Mouse (Mus musculus) ovary, adult 18-20 months (tissue): ENCODE measurements around the gene Ttpal.
"Not testable (repeated sequence)": the region's sequence is repeated elsewhere in the genome, so short reads cannot be mapped to it uniquely, and the experiment has no call there.

Experiments
- DNase-seq: peaks from one replicate; pipeline ENCODE4 v3.0.0; 2022; ENCODE audit warnings: low spot score, mixed read lengths

The Ttpal gene

DNA sequence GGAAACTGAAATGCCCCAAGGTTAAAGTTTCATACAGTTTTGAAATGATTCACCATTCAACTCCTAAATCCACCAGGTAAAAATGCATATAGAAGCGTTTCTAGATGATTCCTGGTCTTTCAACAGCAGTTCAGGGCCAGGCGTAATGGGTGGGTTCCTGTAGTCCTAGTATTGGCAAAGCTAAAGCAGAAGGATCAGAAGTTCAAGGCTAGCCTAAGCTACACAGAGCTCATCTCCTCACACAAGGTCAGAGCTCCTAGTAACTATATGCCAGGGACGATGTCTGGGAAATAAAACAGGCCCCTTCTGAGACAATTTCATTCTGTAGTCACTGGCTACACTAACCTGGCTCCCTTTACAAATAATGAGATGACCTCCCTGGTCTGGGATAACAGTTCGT is 29.1 kb downstream of the Ttpal start:
- DNase-seq, result no peak

DNA sequence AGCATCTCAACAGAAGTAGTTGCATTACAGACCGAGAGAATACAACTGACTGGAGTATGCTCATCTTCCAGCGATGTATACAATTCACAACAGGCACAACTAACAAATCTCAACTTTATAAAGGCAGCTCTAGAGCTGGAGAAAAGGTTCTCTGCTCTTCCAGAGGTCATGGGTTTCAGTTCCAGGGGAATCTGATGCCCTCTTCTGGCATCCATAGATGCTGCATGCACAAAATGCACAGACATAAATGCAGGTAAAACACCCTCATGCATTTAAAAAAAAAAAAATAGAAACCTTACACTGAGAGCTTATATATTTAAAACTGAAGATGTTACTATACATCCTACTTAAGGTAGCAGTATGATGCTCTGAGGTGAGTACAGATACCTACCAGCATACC is 29.6 kb downstream of the Ttpal start:
- no peak for DNase-seq

DNA sequence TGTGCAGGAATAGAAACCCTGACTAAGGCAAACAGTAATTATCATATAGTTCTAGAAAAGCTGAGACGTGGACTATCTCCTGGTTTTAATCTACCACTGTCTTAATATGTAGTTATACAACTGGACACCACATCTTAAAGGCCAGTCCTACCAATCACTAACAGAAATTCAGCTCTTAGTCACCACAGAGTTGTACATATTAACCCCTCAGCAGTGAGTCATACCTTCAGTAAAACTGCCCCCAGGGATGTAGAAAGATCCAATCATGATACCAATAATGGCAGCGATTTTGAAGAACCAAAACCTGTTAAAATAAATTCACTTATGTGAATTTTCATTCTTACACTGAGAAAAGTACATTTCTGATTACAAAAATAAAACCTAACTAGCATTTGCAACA is 32.1 kb downstream of the Ttpal start:
- DNase-seq, result no peak

DNA sequence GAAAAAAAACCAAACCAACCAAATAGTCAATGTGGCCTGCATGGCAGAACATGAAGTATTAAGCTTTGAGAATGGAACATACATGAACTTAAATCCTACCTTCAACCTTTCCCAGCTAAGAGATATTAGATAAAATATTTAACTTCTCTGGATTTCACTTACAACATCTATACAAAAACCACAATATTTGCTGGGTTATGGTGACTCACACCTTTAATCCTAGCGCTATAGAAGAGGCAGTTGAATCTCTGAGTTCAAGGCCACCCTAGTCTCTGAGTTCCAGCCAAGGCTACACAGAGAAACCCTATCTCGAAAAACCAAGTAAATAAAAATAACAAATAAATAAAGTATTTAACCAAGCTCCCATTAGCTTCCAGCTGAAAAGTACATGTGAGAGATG is 33.9 kb downstream of the Ttpal start:
- DNase-seq, result no peak

DNA sequence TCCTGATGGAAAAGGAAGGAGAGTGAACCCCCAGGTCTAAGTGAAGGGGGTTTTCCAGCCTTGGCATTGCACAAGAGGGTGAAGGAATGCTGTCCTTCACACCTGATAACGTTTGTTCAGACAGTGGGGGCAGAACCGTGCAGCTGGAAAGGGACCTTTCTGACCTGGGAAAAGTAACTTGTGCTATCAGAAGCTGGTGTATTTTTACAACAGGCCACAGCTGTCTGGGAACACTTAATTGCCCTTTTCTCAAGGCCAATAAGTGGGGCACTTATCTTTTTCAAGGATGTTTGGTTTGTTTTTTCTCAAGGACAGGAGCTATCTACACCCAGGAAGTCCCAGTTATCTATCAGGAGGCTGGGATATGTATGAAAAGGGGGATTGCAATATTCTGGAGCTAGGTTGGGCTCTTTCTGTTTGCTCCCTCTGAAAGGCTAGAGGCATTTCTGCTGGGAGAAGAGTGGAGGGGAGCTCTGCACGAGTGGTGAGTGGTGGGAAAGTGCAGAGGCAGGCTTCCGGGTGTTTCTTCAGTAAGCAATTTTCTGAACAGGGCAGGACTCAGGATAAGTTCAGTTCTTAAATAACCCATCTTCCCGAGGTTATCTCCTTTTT is 35.6 kb downstream of the Ttpal start:
- DNase-seq, result peak; percentile 77

DNA sequence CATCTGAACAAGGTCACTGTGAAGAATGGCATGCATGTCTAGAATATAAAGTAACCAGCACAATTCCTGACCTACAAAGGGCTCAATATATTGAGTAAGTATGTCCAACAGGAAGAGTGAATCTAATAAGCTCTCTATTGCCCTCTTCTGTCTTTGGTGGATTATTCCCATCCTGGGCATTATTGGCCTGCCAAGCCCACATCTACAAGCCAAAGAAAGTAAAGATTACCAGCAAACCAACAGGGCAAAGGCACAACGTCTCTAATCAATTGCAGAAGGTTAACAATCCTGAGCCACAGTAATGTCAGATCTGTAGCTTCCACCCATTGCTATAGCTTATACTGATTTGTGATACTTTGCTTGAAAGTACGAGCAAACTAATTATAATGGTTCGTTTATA is 38.4 kb downstream of the Ttpal start:
- no peak for DNase-seq

DNA sequence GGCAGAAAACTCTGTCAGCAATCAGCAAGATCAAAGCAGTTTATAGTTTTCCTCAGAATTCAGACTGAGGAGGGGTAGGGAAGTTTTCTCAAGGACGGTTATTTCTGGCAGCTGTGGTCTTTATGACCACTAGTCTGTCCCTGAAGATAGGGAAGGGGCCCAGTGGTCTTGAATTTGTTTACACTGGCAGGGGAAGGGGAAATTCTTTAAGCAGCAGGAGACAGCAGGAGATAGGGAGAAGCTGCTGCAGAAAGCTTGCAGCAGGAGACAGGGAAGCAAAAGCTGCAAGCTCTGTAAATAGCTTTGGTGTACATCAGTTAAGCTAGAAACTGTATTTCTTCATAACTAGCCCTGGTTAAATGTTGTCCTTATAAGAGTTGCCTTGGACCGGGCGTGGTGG is 39.6 kb downstream of the Ttpal start:
- DNase-seq, result peak; percentile 45

DNA sequence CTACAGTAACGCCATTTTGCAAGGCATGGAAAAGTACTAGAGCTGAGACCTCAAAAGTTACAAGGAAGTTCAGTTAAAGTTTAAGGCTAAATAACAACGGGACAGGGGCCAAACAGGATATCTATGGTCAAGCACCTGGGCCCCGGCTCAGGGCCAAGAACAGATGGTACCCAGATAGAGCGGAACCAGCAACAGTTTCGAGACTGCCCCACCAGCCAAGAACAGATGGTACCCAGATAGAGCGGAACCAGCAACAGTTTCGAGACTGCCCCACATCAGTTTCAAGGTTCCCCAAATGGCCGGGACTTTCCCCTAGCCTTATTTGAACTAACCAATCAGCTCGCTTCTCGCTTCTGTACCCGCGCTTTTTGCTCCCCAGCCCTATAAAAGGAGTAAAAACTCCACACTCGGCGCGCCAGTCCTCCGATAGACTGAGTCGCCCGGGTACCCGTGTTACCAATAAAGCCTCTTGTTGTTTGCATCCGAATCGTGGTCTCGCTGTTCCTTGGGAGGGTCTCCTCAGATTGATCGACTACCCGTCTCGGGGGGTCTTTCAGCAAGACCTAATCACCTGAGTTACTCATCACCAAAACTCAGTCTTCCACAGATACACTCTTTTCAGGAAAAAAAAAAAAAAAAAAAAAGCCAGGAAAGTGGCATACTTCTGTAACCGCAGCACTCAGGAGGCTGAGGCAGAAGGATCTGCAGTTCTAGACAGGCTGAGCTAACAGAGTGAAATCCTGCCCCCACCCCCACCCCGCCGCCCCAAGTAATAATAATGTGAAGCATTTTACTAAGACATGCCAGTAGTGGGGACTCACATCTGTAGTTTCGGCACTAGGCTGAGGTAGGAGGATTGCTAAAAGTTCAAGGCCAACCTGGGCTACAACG is 40.8 kb downstream of the Ttpal start:
- DNase-seq, result peak; percentile 55

DNA sequence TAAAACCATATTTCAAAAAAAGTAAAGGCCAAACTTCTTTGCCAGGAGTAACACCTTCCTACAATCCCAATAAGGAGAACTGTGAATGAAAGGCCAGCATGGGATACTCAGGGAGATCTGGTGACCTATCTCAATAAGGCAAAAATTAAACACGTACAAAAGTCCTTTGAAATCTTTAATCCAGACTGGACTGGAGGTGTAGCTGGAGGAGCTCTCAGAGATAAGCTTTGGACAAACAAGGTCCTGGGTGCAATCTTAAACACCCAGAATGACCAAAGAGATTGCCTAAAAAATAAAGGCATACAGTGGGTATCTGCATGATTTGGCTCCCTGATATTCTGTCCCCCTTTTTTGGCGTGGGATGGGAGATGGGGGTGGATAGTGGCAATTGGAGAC is 41.5 kb downstream of the Ttpal start:
- no peak for DNase-seq

DNA sequence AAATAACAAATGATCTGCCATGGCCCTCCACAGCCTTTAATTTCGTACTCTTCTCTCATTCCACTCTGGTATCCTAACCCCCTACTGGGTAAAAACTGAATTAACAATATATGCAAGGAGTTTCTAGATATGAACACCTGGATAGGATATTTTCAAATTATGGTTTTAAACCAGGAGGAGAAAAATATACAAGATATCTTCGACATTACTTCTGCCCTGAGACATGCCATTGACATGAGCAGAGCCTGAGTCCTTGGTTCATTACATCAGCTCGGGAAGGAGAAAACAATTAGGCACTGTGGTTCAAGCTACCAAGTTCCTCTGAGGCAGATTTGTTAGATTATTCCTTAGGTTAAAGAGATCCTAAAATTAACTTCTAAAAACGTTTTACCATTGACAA is 41.9 kb downstream of the Ttpal start:
- DNase-seq, result no peak

DNA sequence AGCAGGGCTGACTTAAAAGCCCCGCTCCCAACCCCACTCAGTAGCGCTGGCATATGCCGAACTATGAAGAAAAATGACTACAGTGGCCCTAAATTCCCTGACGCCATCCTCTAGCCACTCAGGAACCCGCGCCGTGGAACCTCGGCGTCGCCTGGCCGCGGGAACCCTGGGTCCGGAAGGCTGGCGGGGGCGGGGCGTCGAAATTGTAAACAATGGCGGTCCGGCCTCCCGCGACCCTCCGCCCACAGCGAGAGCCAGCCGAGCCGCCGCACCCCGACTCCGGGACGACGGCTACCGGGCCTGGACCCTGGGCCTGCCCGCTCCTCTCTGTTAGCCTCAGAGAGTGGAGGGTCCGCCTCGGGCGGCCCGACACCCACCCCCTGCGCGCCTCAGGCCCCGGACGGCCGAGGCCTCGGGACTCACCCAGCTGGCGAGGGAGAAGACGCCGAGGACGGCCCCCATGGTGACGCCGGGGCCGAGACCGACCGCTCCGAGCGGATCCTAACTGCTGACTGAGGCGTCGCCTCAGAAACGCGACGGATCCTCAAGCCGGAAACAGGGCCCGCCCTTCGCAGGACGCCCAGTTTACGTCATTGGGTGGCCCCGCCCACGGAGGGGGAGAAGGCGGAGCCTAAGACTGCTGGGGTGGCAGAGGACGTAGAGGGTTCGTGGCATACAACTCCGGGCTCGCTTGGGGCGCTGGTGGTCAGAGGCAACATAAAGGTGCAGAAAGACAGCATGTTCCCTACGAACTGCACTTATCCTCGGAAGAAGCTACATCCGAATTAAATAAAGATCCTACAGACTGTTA is 42.7 kb downstream of the Ttpal start, which contains the start of gene Serinc3:
Gene Serinc3, minus strand, starts transcription at position 557 of the 811 bp plus-strand sequence.
- DNase-seq, result peak; percentile 98

DNA sequence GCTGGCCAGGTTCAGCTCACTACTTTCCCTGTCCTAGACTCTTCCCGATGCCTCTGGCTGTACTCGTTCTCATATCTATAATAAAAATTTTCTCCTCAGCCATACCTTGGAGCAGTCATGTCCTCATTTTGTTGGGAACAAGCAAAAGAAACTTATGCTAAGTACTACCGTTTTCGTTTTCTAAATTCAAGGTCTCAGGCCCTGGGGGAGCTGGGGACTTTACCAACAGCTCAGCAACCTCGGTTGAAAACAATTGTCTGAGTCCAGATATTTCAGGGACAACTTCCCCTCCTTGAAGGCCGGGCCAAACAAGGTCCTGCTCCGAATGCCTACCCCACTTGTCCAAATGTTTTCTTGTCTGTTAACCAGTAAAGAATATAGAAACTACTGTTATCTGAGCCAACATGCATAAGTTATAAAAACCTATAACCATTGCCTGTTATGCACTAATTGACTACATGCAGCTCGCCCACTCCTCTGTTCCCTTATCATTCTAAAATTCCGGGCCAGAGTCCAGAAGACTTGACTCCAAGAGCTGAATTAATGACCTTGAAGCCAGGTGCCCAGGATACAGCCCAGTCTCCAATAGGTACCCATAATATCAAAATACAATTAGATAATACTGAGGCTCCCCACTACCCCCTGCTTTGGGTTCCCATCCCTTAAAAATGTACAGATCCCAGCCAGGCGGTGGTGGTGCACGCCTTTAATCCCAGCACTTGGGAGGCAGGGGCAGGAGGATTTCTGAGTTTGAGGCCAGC is 43.8 kb downstream of the Ttpal start:
- peak; percentile 61 for DNase-seq

DNA sequence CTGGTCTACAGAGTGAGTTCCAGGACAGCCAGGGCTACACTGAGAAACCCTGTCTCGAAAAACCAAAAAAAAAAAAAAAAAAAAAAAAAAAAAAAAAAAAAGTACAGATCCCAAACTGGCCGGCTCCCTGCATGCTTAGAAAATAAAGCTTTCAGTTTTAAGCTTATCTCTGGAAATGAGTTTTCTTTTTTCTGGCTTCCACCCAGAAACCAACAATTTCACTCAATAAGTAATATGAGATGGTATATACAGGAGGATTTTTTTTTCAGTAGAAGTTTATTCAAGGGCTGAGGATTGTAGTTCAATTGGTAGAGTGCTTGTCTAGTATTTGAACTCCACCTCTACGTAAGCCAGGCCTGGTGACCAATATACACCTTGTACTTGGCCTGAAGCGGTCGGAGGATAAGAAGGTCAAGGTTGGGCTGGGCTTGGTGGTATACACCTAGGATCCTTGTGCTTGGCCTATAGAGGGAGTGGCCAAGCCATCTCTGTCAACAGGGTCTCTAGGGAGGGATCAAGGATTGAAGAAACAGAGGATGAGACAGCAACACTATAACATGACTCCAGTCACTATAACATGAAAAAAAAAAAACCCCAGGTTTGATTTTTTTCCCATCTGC is 44.5 kb downstream of the Ttpal start:
- DNase-seq, result no peak

DNA sequence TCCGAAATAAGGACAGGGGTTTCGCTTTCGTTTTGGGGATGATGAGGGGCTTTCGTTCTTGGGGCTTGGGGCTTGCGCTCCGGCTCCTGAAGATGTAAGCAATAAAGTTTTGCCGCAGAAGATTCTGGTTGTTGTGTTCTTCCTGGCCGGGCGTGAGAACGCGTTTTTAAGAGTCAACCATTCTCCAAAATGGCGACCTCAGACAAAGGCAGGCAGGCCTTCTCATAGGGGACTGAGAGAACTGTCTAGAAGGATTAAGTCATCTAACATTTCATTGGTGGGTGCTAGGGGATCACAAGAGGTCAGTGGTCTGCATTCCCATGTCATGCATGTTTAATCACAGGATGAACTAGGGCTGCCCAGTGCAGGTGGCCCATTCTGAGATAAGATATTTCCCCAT is 53.6 kb downstream of the Ttpal start:
- DNase-seq, result not testable (repeated sequence)

DNA sequence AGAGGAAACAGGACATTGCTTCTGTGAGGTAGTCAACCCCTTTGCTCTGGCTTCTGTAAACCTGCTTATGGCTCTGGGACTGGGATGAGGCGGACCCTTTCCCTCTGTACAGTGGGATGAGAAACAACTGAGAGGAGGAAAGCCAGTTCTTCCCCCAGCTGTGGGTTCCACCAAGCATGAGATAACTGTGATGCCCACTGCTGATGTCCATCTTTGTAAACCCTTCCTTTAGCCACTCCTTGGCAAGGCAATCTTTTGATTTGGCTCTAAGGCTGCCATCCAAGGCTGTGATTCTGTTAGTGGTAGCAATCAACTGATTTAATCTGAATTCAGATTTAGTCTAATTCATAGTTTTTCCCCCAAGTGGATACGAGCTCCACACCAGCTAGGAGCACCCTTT is 55.4 kb downstream of the Ttpal start:
- DNase-seq, result no peak

DNA sequence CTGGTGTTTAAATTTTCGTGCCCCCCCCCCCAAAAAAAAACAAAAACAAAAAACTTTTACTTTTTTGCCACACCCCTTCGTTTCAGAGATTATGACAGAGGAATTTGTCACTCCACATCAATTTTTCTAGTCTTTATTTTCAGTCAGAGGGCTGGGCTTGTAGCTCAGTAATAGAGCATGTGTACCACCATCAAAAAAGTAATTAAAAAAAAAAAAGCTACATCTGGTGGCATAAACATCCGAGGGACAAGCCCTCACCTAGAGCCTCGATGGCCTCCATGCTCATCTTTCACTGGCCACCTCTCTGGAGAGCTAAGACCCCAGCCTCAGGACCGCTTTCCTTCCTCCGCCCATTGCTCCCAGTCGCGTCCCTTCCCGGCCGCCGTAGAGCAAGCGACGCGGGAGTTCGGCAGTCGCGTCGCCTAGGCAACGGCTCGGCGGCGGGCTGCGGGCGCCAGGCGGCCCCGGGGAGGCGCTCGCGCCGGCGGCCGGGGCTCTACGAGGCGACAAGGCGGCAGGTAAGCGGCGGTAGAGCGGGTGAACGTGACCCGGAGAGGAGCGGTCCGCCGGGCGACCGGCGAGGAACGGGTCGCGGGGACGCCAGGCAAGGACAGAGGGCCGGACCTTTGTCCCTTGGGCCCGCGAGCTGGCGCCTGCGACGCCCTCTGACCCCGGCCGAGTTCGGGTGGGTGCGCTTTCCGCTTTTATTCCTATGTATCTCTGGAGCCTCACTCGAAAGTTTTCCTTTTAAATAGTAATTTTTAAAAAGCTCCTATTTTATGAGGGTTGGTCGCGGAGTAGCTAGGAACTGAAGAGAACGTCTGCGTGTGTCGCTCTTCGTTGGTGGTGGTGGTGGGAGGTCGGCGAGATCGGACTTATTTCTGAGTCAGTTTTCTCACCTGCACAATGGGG is 56.1 kb downstream of the Ttpal start, which contains the start of gene Pkig:
Gene Pkig, plus strand, starts transcription at position 412 of the 912 bp plus-strand sequence.
- DNase-seq, result peak; percentile 75

DNA sequence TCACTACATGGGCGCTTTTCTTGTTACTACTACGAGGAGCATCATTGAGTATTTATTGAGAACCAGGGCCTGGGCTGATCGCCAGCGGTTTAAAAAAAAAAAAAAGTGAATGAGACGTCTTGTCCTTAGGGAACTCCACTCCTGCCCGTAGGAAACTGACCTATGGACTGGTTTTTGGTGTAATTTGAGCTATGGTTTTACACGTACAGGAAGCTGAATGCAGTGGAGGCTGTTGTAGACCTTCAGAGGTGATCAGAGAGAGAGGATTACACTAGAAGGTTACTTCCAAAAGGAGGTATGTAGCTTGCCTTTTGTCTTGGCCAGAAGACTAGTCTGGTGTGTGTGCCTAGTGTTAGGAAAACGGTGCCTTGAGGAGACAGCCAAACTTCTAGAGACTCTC is 56.8 kb downstream of the Ttpal start:
- DNase-seq, result no peak

DNA sequence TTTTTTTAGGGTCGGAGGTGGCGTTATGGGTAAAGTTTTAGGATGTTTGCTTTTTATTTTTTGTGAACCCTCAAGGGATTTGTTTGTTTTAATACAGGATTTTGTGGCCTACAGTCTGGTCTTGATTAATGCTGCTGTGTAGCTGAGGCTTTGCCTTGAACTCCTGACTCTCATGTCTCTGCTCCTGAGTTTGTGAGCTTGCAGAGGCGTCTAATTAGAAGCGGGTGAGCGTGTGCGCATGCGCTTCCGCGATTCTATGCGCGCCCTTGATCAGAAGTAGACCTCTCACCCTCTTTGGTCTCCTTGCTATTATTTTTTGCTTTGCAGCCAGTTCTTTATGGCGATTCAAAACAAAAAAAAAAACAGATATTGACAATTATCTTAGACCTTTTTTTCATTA is 57.3 kb downstream of the Ttpal start:
- no peak for DNase-seq

DNA sequence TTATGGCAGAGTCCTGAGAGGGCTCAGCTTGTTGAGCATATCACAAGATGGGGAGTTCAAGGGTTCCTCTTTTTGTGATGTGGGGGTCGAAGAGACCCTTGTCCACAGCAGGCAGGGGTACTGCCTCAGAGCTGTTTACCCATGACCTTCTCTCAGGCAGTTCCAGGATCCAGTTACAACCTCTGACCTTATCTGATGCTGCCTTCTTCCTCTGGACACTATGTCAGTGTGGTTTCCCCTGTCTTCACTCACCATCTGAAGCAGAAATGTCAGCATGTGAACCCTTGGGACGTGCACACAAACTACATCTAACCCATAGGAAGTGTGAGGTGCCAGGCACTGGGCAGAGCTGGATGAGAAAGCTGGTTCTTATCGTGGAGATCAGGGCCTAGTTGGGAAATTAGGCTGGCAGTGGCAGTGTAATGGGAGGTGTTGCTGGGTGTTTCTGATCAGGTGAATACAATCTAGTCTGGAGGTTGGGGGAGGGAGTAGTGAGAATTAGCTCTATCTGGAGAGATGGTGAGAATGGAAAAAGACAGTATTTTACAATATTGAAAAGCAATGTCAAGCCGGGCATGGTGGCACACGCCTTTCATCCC is 58.1 kb downstream of the Ttpal start:
- no peak for DNase-seq

DNA sequence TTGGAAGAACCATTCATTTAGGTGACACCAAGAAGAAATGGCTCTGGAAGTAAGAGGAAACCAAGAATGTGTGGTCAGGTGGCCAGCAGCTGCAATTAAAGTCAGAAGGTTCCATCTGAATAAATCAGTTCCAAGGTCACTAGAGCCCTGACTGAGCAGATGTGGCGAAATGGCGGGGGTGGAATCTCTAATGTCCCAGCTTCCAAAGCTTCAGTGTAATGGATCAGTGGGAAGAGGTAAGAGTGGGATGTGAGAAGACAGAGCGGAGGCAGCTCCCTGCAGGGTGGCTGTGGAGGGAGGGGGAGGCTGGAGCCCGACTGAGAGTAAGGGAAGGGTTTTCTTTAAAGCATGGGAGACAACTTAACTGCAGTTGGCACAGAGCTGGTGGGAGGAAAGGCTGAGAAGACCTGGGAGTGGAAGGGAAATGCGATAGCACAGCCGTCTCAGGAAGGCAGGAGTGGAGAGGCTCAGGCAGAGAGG is 59.3 kb downstream of the Ttpal start:
- DNase-seq, result peak; percentile 36
